Mouse (Mus musculus) cerebellum, adult (tissue): ENCODE measurements around the gene Sh3rf1.

Experiments
- ATAC-seq: cut with Nextera tagmentation; 2 replicates; pipeline ENCODE4 v1.9.2; 2017; ENCODE audit warnings: mild to moderate bottlenecking, moderate library complexity, mixed read lengths; ENCODE audit not compliant: insufficient number of reproducible peaks, low FRiP score, low TSS enrichment

The Sh3rf1 gene

GRCm38 (mm10) chr8:61316012-61316767 is 92.5 kb downstream of the Sh3rf1 start:
- no peak for ATAC-seq

- no peak for ATAC-seq
Measured at GRCm38 (mm10) chr8:61316813-61317534, 93.3 kb downstream of the Sh3rf1 start.

DNA sequence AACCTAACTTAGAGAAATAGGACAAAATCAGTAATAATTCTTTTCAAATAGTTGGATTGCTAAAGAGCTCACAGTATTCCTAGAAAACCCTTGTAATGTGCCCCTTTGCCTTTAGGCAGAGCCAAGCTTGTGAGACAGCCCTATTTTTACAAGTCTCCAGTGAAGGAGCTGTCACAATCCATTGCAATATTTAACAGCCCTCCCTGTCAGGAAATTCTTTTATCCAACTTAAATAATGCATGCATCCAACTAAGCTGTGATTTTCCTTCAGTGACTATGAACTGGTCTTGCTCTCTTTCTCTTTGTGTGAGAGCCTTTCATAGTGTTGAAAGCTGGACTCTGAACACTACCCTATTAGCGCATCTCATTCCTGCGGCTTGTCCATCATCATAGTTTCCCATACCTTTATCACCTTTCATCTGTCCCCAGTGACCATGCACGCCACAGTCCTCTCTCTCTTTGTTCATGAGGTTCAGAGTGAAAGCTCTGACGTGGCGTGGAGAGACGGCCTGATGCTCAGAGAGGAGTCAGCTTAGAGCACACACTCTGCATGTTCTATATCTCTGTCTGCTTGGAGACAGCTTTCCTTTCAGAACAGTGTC is 94.0 kb downstream of the Sh3rf1 start:
- no peak for ATAC-seq

DNA sequence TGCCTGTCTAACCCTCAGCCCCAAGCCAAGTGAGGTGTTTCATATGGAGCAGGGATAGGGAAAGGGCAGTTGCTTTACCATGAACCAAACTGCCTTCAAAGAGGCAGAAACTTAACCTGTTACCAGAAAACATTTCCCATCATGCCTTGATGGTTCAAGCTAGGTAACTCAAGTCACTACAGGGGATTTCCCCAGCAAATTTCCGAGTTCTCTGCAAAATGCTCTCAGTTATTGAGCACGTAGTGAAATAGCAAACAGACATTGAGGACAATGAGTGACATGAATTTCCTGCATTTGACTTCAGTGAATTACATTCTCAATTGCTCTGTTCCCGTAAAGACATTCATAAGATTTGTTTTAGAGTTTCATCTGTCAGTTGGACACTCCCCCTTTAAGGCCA is 97.5 kb downstream of the Sh3rf1 start:
- ATAC-seq: no peak

- no peak for ATAC-seq
Measured at GRCm38 (mm10) chr8:61321780-61322179, 98.1 kb downstream of the Sh3rf1 start.

- no peak for ATAC-seq
Measured at GRCm38 (mm10) chr8:61322462-61322861, 98.8 kb downstream of the Sh3rf1 start.

GRCm38 (mm10) chr8:61324363-61324914 is 100.8 kb downstream of the Sh3rf1 start:
- no peak for ATAC-seq

DNA sequence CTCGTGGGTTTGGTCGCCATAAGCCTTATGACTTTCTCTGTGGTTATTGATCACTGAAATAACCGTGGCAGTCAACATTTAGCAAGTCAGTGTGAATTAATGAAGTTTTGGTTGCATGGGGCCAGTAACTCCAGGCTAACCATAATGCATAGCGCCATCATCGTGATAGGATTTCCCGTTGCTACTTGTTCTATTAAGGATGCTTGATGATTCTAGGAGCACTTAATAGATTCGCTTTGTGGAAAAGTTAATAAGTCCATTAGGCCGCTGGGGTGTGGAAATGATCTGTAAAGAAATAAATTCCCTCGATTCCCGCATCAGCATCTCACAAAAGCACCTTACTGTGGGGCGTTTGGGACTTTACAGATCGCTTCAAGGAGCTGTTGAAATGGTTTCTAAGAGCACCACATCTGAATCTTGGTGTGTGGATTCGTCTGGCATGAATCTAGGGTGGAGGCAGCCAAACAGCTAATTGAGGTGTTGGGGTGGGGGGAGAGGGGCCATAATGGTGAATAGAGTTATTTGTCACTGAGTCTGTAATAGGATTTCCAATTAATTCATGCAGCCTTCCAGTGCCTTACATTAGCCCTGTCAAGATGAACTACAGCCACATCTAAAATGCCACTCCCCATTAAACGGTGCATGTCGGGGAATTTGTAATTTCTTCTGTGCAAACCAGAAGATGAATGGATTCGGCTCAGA is 101.5 kb downstream of the Sh3rf1 start:
- ATAC-seq: no peak

DNA sequence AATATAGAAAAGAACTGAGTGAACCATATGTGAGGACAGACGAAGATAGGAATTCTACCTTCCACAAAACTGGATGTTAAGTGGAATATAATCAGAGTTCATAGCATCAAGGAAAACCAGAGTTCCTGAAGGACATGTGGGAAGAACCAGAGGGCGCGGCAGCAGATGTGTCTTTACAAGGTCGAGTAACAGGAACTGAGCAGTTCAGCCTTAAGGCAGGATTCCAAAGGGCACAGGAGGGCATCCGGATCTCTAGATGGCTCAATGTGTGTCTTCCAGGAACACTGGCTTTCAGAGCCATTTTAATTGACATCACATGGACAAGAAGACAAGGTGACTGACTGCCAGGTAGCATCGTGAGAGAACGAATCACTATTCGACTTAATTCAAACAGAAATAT is 102.6 kb downstream of the Sh3rf1 start:
- ATAC-seq: no peak

DNA sequence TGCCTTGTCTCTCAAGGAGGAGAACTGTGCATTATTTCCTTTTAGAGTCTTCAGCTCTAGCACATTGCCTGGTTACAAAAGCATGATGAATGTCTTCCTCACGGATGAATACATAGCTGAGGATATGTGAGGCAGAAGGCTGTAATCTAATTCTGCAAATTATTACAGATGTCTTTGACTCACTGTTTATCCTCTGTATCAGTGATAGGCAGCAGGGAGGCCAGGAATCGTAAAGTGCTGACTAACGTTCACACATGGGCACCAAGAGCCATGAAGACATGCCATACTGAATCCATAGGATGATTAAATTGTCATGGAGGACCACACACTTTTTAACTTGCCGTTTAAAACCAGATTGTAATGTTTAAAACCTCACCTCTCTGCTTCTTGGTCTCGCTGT is 103.7 kb downstream of the Sh3rf1 start:
- no peak for ATAC-seq

DNA sequence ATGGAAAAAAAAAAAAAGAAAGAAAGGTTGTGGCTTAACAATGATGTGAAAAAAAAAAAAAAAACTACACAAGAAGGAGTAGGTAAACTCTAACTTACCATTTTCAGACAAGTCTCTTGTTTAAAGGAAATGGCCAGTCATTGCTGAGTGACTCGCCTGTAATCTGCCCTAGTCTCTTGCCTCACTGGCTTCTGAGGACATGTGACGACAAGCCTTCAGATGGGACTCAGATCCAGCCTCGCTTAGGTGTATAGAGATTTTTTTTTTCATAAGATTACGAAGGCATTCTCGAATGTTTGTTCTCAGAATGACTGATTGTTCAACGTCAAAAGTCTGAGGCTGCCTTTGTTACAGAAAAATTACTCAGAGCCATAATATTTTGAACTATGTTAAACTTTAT is 116.0 kb downstream of the Sh3rf1 start:
- ATAC-seq: no peak

DNA sequence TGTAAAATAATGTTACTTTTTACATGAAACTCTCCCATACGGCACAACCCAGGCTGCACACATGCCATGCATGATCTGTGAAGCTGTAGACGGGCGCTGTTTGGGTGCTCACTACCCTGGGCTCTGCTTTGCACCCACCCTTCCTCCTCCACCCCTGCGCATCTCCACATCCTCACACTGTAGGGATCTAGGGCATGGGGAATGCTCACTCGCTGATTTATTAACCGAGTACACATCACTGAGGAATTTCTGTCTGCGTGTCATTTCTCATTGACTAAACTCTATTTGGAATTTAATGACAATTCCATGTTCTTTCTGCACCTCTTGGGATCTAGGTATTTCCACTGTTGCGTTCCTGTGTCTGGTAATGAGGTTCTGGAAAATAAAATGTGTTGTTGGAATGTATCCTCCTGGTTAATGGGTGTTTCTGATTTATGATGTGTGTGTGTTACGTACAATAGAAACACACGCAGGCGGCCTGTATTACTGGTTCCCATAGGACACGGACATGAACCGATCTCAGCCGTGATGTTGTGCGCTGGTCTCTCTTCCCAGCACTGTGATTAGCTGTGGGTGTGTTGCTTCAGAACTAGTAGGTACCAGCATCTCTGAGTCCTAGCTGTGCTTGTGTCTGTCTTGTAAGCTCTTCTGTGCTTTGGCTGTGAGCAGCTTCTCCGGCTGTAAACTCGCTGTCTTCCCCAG is 116.8 kb downstream of the Sh3rf1 start:
- ATAC-seq: no peak

- ATAC-seq: no peak
Measured at GRCm38 (mm10) chr8:61341587-61342441, 118.1 kb downstream of the Sh3rf1 start.

DNA sequence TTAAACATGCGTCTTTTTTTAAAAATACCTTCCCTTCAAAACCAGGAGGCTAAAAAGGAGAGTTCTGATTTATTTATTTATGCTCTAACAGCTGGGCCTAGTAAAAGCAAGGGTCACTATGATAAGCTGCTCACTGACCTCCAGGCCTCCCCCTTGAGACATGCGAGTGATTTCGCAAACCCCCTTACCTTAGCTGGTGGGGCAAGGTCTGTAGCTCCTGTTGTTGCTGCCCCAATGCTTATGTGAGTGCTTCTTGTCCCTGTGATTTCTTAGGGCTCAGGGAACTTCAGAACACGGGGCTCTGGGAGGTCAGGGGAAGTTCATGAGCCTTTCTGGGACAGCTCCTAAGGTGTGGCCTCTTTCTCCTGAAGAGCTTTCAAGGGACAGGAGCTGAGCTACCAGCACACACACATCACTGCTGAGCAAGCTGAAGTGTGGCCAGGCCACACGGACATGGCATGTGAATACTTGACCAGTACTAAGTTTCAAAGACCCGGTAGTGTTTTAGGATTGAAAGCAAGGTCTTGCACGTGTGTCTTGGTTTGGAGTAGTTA is 118.9 kb downstream of the Sh3rf1 start:
- ATAC-seq: no peak

DNA sequence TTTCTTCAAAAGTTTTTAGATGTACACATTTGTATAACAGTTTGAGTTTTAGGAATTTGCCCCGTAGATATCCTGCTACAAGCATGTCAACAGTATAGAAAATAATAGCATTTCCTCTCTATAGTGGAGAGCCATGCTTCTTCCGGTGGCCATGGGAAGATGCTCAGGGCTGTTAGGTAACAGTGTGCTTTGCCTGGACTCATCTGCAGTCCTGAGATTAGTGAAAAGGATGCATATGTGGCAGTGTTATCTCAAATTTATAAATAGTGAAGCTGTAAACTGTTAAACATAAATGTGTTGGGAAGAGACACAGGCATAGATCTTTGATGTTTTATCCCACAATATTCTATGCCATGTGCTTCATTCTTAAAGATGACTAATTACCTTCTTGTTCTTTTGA is 120.8 kb downstream of the Sh3rf1 start:
- no peak for ATAC-seq

DNA sequence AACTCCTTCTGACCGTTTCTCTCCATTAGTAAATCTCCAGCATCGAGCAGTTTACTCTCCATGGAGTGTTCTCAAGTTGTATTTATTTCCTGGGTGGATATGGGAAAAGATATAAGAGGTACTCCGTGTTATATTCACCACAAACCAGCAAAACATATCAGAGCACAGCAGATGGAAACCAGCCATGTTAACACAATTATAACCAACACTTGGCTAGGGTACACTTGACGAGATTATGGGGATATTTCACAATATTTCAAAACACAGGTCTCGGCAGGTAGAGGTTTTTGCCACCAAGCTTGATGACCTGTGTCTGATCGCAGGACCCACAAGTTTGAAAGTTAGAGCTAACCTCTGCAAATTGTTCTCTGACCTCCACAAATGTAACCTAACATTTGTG is 123.3 kb downstream of the Sh3rf1 start:
- ATAC-seq: no peak

DNA sequence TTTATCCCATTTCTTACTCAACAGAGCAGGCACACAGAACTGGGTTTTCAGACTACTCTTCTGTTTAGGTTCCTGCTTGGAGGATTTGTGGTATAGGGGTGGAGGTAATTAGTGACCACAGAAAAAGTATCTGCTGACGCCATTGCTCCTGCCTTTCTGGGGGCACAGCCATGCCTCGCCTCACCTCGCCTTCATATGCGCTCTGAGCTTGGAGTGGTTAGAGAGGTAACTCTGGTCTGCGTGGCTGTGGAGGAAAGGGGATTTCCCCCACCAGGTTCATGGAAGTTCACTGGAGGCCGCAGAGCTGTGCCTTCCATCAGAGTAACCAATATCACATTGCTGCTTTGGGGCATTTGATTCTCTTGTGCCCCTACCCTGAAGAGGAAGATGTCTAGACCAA is 123.9 kb downstream of the Sh3rf1 start:
- ATAC-seq: no peak

DNA sequence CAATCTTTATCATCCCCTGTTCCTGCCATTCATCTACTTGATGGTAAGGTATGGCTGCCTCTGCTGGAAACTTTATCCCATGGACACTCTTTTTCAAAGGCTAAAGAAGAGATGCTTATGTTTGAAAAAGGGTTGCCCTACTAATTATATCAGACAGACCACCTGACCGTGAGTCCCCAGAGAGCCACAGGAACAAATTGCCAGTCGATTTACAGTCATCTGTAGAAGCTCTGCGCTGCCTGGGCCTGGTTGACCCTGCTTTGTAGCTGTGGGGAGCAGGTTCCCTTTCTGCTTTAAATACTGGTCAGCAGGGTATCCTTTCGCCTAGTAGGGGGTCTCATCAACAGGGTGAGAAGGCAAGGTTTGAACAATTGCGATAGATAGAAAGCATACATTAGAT is 124.4 kb downstream of the Sh3rf1 start:
- ATAC-seq: no peak

DNA sequence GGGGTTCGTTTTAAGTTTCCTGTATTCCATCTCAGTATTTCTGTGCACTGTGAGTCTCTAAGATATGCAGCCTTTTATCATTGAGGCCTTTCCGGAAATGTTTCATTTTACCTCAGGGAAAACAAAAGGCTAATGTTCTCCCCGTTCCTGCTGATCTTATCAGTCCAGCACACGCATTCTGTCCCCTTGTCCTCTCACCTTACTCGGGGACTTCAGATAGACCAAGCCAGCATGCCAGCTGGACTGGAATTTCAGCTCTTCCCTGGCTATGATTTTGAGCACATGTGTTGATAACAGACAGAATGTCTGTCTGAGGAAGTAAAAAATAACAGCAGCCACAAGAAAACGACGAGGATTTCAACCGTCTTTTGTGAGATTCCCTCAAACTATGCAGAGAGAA is 124.8 kb downstream of the Sh3rf1 start:
- ATAC-seq: no peak
